8 mouse cellular contexts compared by ENCODE assay signal in the genomic region with DNA sequence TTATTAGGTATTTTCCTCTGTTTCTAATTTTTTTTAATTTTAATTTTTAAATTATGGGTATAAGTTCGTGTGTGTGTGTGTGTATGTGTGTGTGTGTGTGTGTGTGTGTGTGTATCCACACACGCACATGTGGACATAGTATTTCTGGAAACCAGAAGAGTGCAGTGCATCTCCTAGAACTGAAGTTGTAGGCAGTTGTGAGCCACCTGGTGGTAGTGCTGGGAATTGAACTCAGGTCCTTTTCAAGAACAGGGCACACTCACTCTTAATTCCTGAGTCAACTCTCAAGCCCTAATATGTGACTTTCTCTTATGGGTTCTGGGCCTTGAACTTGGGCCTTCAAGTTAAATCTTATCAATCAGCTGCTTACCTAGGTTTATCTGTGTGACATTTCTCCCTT. TPM values are rescaled to one million over a fixed set of nuclear protein-coding genes. Genes with fewer than 3 reads are reported as not detected.
DNase-seq lines count a peak whose midpoint lies in the region; ATAC-seq and TF ChIP-seq lines count a peak whose summit lies in the region.

No protein-coding gene starts in this region.

- WGBS in forebrain, embryonic 11.5 days = 55% methylated on average over 2 of the region's 2 CpGs
- 45% methylated on average over 2 of the region's 2 CpGs for WGBS in forebrain, embryonic 15.5 days
- WGBS in kidney, embryonic 14.5 days = 54% methylated on average over 2 of the region's 2 CpGs
- 47% methylated on average over 2 of the region's 2 CpGs for WGBS in lung, embryonic 14.5 days

- H3K4me1 ChIP-seq in forebrain, embryonic 11.5 days (replicated peaks; ENCODE audit: control insufficient read depth, insufficient read depth, low read length) = no peaks in the 10 kb centered on the region
- H3K4me1 ChIP-seq in forebrain, embryonic 15.5 days = no peaks in the 10 kb centered on the region
- no peaks in the 10 kb centered on the region for H3K4me1 ChIP-seq in kidney, embryonic 14.5 days (ENCODE audit: control insufficient read depth, insufficient read depth, low read length)
- H3K4me1 ChIP-seq in lung, embryonic 14.5 days (ENCODE audit: insufficient read depth) = no peaks in the 10 kb centered on the region

- H3K27me3 ChIP-seq in forebrain, embryonic 11.5 days (ENCODE audit: control insufficient read depth, insufficient read depth, low read length) = no peaks in the 10 kb centered on the region
- H3K27me3 ChIP-seq in forebrain, embryonic 15.5 days = no peaks in the 10 kb centered on the region
- H3K27me3 ChIP-seq in kidney, embryonic 14.5 days (ENCODE audit: control insufficient read depth, insufficient read depth, low read length) = no peaks in the 10 kb centered on the region
- H3K27me3 ChIP-seq in lung, embryonic 14.5 days (ENCODE audit: insufficient read depth, low read length) = no peaks in the 10 kb centered on the region

- peak; percentile 79 for TF ChIP-seq CTCF in lung, embryonic 14.5 days (IDR thresholded peaks at IDR 0.05; ENCODE audit: low read depth)

- DNase-seq in forebrain, embryonic 11.5 days (ENCODE audit: low spot score) = peak; percentile 62
- peak; percentile 10 for DNase-seq in thymus, postnatal 0 days (ENCODE audit: low spot score)
- DNase-seq in thymus, postnatal 36 days = no peak
- DNase-seq in embryo, embryonic 10.5 days (ENCODE audit: low spot score) = peak; percentile 63
- peak; percentile 77 for DNase-seq in lung, embryonic 14.5 days
- peak; percentile 52 for DNase-seq in thymus, postnatal 4 days

- no peak overlapping the region for H3K4me2 ChIP-seq in forebrain, embryonic 11.5 days (ENCODE audit: low read depth, low read length, severe bottlenecking)
- no peak overlapping the region for H3K4me2 ChIP-seq in forebrain, embryonic 15.5 days (replicated peaks)
- no peak overlapping the region for H3K4me2 ChIP-seq in kidney, embryonic 14.5 days (replicated peaks; ENCODE audit: low read depth, low read length)
- H3K4me2 ChIP-seq in lung, embryonic 14.5 days = no peak overlapping the region

- no peak overlapping the region for H3K27ac ChIP-seq in forebrain, embryonic 11.5 days (ENCODE audit: low read depth, low read length)
- no peak overlapping the region for H3K27ac ChIP-seq in forebrain, embryonic 15.5 days (replicated peaks)
- H3K27ac ChIP-seq in kidney, embryonic 14.5 days (ENCODE audit: low read depth, low read length) = no peak overlapping the region
- no peak overlapping the region for H3K27ac ChIP-seq in lung, embryonic 14.5 days (ENCODE audit: low read depth)

- no peak overlapping the region for H3K4me3 ChIP-seq in forebrain, embryonic 11.5 days (ENCODE audit: low read depth, low read length)
- no peak overlapping the region for H3K4me3 ChIP-seq in forebrain, embryonic 15.5 days
- H3K4me3 ChIP-seq in kidney, embryonic 14.5 days (ENCODE audit: low read length) = no peak overlapping the region
- H3K4me3 ChIP-seq in lung, embryonic 14.5 days (ENCODE audit: low read depth, low read length) = no peak overlapping the region

- ATAC-seq in forebrain, embryonic 11.5 days (replicated peaks; ENCODE audit: low FRiP score) = no peak
- no peak for ATAC-seq in forebrain, embryonic 15.5 days (replicated peaks)
- peak; percentile 60; the same call in 1 of the 2 replicates for ATAC-seq in kidney, embryonic 14.5 days (ENCODE audit: low FRiP score, low TSS enrichment)
- ATAC-seq in lung, embryonic 14.5 days (ENCODE audit: insufficient read depth) = no peak

- H3K9me3 ChIP-seq in forebrain, embryonic 11.5 days (ENCODE audit: control insufficient read depth, low read length) = no peaks in the 10 kb centered on the region
- H3K9me3 ChIP-seq in forebrain, embryonic 15.5 days = no peaks in the 10 kb centered on the region
- H3K9me3 ChIP-seq in kidney, embryonic 14.5 days (ENCODE audit: control insufficient read depth, low read length) = no peaks in the 10 kb centered on the region
- H3K9me3 ChIP-seq in lung, embryonic 14.5 days (ENCODE audit: low read depth, low read length) = no peaks in the 10 kb centered on the region

- H3K9ac ChIP-seq in forebrain, embryonic 11.5 days (ENCODE audit: low read length) = no peak overlapping the region
- H3K9ac ChIP-seq in forebrain, embryonic 15.5 days (replicated peaks) = no peak overlapping the region
- no peak overlapping the region for H3K9ac ChIP-seq in kidney, embryonic 14.5 days (ENCODE audit: low read depth, low read length)
- H3K9ac ChIP-seq in lung, embryonic 14.5 days = no peak overlapping the region

- no peaks in the 10 kb centered on the region for H3K36me3 ChIP-seq in forebrain, embryonic 11.5 days (ENCODE audit: control insufficient read depth, insufficient read depth, low read length)
- H3K36me3 ChIP-seq in forebrain, embryonic 15.5 days = no peaks in the 10 kb centered on the region
- H3K36me3 ChIP-seq in kidney, embryonic 14.5 days (ENCODE audit: control insufficient read depth, insufficient read depth, low read length) = no peaks in the 10 kb centered on the region
- H3K36me3 ChIP-seq in lung, embryonic 14.5 days (ENCODE audit: insufficient read depth) = no peaks in the 10 kb centered on the region

RNA-seq across cellular contexts. Expression of a gene that starts 27.6 kb away (rescaled TPM):
- polyA plus RNA-seq in forebrain, embryonic 11.5 days (2014; fragmentation: Nextera tagmentation; extraction: Ambion mirVana) = 0.21 and 0.59 TPM in 2 replicates
- polyA plus RNA-seq in forebrain, embryonic 15.5 days (2015; fragmentation: Nextera tagmentation; extraction: Ambion mirVana) = 0.36 and 1.2 TPM in 2 replicates
- polyA plus RNA-seq in thymus, postnatal 0 days (2015; fragmentation: Nextera tagmentation; extraction: Ambion mirVana) = 0.08 TPM in 1 of 2 replicates, not detected in the other
- 0.36 TPM in 1 of 2 replicates, not detected in the other for polyA plus RNA-seq in kidney, embryonic 14.5 days (2014; fragmentation: Nextera tagmentation; extraction: Ambion mirVana)
- polyA plus RNA-seq in lung, embryonic 14.5 days (2014; fragmentation: Nextera tagmentation; extraction: Ambion mirVana) = 0.20 TPM in 1 of 2 replicates, not detected in the other

Comparison
In these comparisons a context has a peak if more than half of its experiments do, and no peak if none do; other contexts are left out.
1. DNase-seq: peak in forebrain, embryonic 11.5 days (single experiment), thymus, postnatal 0 days (single experiment), embryo, embryonic 10.5 days (single experiment), lung, embryonic 14.5 days (single experiment) and thymus, postnatal 4 days (single experiment); none in thymus, postnatal 36 days (0 of 2).